Mouse (Mus musculus) lung, postnatal 14 days (tissue): Measurements from ENCODE around the gene Stat3.

Experiments used
- DNase-seq: peaks from one replicate; pipeline ENCODE4 v3.0.0; 2021

Gene Stat3

DNA sequence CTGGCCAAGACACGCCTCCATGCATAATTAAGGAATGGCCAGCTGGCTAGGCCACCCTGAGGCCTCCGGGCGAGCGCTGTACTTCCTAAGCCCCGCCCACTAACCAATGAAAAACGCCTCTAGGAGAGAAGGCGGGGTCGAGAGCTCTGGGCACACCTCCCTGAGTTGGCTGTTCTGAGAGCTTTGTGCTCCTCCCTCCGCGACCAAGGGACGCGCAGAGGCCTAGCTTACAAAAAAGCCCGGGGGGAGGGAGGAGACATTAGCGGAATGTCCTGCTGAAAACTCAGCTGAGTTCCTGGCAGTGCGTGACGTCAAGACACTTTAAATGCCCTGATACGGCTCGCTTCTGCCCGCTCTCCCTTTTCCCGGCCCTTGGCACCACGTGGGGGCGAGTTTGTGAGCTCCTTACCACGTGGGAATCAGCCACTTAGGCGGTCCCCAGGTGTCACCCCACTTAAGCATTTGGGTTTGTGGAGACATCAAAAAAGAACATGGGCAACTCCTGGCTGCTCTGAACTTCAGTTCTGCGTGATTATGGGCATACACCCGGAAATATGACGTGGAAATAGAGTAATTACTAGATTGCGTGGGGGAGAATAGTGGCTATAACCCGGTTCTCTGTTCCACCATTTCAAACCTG, at the start of gene Stat3:
Stat3 (minus strand) TSS at position 29 of the 640 bp plus-strand sequence.
- peak; percentile 100 for DNase-seq

DNA sequence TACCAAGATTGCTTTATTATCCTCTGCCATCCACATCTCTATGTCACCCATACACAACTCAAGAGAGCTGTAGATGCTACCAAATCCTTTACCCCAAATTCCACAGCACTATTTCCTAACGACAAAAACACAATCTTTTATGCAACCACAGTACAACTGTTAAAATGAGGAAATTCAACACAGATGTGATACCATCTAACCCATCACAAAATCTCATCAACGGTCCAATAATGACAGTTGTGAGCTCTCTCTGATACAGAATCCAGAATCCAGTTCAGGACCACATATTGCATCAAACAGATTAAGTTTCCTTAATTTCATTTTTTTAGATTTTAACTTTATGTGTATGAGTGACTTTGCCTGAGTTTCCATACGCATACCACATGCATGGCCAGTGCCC, 49.3 kb upstream of the Stat3 start:
- no peak for DNase-seq

DNA sequence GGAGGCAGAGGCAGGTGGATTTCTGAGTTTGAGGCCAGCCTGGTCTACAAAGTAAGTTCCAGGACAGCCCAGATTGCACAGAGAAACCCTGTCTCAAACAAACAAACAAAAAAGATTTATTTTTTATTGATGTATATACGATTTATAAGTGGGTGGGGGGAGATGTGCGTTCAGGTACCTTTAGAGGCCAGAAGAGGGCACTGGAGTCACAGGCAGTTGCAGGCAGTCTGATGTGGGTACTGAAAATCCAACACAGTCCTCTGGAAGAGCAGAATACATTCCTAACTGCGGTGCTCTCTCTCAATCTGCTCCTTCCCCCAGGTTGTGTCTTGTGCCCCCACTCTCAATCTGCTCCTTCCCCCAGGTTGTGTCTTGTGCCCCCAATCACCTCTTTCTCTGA, 46.3 kb upstream of the Stat3 start:
- no peak for DNase-seq

DNA sequence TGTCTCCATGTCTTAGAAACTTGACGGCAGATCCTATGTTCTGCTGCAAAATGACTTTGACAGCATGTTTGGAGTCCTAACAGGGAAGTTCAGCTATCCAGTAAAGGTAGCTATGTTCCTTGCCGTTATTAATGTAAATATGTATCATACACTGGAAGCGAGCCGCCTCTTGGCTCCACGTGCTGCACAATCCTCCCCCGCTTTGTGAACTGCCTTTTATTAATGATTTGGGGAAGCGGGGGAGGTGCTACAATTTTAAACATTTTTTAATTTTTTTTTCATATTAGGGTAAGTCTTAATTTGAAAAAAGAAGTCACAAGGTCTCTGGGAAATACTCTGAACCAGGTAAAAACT, 44.4 kb upstream of the Stat3 start:
- DNase-seq, result no peak

DNA sequence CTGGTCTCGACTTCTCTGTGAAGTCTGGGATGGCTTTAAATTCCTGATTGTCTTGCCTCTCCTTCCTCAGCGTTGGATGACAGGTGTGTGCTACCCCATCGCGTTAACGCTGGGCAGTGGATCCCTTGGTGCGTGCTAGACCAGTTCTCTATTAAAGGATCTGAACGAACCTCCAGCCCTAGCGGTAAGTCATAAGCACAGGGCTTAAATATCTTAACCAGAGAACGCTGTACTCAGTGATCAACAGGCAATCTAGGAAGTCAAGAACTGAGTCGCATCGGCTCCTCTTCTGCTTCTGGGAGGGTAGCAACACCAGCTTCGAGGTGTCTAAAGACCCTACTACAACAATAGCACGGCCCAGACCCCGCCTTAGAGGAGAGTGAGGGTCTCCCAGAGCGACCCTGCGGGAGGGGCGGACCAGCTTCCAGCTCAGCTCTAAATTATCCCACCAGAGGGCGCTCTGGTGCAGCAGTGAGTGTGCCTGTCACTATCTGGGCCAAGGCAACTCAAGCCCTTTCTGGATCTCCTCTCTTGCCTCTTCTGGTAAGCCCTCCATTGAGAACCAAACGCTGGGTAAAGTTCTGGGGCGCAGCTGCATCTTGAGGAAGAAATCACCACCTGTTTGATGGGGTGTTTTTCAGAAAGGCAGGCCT, 43.9 kb upstream of the Stat3 start:
- DNase-seq, result peak; percentile 93

DNA sequence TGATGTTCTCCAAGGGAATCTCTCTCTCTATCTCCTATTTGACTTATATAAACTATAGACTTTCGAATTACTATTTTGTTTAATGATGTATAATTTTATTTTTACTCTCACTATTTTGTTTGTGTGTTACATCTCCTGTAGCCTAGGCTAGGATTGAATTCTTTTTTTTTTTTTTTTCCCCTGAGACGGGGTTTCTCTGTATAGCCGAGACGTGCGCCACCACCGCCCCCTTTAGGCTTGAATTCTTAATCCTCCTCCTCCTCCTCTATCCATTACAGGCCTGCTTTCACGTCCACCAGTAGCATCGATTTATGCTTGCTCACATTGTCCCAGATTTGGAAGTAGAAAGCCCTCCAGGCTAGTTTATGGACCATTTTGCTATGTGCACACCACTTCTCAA, 42.7 kb upstream of the Stat3 start:
- DNase-seq, result no peak

- no peak for DNase-seq
Observed at GRCm38 (mm10) chr11:100981236-100981635, 41.9 kb upstream of the Stat3 start.

GRCm38 (mm10) chr11:100980438-100980837, 41.1 kb upstream of the Stat3 start:
- no peak for DNase-seq

DNA sequence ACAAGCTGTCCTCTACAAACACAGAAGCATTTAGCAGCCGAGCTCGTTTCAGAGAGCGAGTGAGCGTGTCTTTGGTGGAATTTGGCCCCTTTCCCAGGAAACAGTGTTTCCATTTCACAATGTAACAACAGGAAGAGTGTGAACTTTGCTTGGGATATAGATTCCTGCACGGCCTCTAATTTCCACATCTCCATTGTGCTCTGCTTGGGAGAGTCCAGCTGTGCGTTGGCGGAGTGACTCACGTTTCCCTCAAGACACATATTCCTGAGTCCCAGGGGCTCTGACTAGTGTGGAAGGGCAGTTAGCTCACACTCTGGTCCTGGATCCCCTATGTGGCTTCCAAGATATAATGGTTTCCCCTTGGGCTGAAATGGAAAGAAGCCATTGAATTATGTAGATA, 40.5 kb upstream of the Stat3 start:
- peak; percentile 67 for DNase-seq

GRCm38 (mm10) chr11:100975241-100975640, 35.9 kb upstream of the Stat3 start:
- DNase-seq, result no peak

DNA sequence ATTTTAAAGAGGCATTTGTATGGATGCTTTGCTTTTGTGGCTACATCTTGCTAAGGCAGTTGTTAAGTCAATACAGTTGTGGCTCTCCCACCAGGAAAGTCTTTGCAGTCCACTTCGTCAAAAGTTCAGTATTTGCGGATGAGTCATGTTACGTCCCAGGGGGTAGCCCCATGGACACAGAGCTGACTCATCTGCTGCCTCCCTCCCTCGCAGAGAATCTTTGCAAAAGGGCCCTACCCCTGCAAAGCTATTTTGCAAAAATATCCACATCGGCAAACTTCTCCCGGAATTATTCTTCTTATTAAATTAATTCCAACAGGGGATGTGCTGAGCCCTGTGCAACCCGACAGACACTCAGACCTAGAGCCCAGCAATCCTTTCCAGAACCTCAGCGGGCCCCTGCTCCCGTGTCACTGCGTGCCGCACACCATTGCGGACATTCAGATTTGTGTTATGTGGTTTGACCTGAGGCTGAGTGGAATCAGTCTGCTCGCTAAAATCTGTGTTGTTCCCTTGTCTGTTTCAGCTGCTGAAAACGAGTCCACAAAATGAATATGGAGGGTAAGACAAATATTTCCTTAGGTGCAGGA, 35.1 kb upstream of the Stat3 start:
- no peak for DNase-seq

GRCm38 (mm10) chr11:100973245-100973644, 33.9 kb upstream of the Stat3 start:
- no peak for DNase-seq

DNA sequence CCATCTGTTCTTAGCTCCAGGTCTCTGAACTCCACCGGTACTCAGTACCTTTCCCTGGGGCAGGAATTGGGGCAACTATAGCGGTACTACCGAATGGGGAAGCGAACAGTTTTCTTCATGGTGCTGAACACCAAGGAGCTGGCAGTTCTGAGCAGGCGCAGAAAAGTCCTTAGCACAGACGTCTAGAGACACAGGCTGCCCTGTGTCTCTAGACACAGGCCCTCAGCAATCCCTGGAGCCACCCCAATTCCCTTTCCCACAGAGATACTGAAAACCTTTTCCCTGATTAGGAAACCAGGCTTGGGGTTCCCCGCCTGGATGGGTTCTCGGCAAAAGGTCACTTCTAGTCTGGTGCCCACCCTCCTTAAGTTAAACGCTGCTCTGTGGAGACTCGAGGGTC, 32.1 kb upstream of the Stat3 start:
- DNase-seq, result no peak

- peak; percentile 99 for DNase-seq
Observed at GRCm38 (mm10) chr11:100970557-100970937, 31.2 kb upstream of the Stat3 start, which contains the start of gene Cavin1. Gene Cavin1 (minus strand): TSS chr11:100970887.

DNA sequence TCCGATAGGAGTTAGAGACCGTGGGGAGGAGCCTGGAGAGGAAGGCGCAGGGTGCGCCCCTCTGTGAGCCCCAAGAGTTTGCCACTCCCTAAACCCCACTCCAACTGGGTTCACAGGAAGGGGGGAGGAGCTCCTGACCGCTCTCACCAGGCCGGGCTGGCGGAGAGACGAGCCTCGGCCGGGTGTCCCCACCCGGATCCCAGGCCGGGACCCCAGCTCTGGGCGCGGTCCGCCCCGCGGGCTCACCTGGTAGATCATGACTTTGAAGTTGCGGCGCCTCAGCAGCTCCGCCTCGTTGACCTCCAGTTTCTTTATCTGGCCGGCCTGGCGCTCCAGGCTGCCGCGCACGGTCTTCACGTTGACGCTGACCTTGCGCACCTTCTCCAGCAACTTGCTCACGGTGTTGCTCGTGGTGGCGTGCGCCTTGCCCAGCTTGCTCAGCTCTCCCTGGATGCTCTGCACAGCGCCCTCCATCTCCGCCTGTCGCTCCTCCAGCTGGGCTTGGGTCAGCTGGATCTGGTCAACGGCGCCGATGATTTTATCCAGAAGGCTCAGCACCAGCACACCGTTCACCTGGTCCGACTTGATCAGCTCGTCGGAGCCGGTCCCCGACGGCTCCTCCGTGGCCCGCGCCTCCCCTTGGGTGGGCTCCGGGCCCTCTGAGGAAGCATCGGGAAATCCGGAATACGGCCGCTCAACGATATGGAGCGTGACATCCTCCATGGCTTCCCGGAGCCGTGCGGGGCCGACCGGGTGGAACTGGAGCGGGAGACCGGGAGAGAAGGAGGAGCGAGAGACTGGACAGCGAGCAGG, 30.6 kb upstream of the Stat3 start:
- DNase-seq, result peak; percentile 70

DNA sequence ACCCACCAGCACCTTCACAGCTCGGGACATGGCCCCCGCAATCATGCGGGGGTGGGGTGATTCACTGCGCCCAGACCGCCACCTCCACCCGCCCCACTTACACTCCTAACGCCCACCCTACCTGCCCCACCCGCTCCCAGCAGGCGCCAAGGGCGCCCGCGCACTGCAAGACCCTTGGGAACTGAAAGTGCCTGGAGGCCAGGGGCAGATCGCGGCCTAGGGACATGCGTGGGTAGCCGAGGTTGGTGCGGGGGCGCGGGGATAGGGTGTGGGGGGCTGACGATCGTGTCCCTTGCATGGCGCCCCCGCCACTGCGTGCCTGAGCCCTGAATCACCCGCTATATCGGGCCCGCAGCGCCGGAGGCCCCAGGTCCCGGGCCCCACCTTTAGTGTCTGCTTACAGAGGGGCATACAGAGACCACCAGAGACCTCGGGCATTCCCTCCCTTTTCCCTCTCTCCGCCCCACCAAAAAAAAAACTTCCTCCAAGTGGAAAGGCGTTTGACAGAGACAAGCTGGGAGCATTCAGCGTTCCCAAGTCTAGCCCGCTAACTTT, 29.9 kb upstream of the Stat3 start:
- peak; percentile 45 for DNase-seq

DNA sequence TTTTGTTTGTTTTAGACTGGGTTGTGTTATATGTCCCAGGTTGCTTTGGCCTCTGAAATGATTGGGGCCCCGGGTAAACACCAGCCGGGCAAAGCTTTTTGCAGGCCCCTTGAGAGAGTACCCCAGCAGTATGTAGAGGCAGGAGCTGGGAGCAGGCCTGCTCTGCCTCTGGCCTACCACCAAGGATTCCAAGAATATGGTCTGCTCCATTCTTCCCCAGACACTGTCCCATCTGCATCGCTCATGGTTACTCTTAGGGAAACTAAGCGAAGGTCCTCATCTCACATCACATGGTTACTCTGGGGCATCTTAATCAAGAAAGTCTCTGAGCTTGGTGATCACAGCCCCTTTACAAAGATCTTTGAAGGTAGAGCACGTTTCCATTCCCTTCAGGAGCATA, 29.2 kb upstream of the Stat3 start:
- no peak for DNase-seq

DNA sequence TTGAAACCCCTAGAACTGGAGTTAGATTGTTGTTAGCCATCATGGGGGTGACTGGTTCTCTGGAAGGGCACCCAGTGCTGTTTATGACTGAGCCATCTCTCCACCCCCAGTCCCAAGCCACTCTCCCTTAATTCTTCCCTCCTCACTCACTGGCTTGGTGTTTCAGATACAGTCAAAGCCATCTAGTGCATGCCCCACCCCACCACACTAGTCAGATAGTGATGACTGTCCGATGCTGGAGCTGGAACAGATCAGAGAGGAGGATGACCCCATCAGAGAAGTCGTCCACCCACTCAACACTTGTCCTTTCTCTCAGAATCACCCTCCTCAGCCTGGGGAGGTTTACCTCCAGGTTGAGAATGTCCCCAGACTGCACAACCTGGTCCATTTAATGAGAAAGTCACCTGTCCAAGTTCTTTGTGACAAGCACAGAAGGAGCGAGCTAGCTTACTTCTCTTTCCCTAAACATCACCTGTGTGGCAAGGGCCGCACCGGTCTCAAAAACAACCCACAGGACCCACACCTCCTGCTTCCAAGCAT, 28.6 kb upstream of the Stat3 start:
- DNase-seq, result no peak

GRCm38 (mm10) chr11:100967376-100967775, 28.0 kb upstream of the Stat3 start:
- DNase-seq, result no peak

DNA sequence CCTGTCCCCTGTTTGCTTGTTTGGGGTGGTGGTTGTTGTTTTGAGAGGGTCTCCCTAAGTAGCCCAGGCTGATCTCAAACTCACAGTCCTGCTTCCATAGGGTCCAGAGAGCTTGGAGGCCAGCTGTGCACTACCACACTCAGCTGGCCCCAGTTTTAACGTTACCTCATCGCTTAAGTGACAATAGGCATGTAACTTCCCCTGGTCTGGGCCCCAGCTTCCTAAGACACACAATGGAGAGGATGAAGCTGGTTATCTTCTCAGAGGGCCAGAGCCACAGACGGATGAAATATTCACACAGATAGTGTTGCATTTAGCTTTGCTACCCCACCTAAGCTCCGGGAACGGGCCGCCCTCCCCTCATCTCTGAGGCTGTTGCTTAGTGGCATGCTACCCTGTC, 26.4 kb upstream of the Stat3 start:
- DNase-seq, result no peak

DNA sequence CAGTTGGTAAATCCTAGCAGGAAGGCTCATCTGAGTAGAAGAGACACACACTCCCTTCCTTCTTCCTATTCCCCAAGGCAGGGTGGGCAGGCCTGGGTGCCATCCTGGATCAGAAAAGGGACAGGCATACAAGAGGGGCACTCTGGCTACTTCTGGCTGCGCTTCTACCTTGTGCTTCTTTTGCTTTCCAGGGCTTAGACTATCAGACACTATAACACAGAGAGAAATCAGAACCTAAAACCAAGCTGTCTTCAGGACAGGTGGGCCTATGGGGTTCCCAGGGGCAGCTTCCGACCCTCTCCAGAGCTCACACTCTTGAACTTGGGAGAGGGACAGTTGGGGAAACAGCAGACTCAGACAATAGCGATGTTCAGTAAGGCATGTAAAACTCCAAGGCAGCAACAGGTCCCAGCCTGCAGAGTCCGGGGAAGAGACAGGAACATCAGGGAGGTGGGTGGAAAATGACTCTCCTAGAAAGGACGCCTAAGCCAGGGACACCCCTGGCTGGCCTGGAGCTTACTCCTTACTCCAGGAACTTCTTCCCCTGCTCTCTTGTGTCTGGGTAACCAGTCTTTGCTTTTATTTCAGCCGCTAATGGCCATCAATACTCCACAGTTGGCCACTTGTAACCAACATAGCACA, 25.7 kb upstream of the Stat3 start:
- no peak for DNase-seq

GRCm38 (mm10) chr11:100964180-100964579, 24.8 kb upstream of the Stat3 start:
- no peak for DNase-seq

DNA sequence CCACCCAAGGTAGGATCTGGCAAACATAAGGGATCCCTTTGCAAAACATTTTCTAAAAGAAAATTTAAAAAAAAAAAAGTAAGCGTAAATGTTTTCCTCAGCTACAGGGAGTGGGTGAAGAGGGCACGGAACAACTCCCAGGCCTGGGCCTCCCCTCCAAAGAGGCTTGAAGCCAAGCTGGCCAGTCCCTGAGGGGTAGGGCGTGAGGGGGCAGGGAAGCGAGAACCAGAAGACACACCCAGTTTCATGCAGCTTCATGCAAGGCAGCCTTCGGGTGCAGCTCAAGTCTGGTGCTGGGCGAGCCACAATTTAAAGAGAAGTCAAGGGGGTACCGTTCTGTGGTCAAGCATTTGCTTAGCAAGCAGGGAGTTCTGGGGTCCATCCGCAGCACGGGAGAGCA, 24.3 kb upstream of the Stat3 start:
- DNase-seq, result peak; percentile 63
